Mouse (Mus musculus): ENCODE measurements around the gene Acot2. TPM values are rescaled to one million over a fixed set of nuclear protein-coding genes. Genes with fewer than 3 reads are reported as not detected.

Gene Acot2
- polyA plus RNA-seq, 2 experiments: 2.7 to 6.0 TPM

DNA sequence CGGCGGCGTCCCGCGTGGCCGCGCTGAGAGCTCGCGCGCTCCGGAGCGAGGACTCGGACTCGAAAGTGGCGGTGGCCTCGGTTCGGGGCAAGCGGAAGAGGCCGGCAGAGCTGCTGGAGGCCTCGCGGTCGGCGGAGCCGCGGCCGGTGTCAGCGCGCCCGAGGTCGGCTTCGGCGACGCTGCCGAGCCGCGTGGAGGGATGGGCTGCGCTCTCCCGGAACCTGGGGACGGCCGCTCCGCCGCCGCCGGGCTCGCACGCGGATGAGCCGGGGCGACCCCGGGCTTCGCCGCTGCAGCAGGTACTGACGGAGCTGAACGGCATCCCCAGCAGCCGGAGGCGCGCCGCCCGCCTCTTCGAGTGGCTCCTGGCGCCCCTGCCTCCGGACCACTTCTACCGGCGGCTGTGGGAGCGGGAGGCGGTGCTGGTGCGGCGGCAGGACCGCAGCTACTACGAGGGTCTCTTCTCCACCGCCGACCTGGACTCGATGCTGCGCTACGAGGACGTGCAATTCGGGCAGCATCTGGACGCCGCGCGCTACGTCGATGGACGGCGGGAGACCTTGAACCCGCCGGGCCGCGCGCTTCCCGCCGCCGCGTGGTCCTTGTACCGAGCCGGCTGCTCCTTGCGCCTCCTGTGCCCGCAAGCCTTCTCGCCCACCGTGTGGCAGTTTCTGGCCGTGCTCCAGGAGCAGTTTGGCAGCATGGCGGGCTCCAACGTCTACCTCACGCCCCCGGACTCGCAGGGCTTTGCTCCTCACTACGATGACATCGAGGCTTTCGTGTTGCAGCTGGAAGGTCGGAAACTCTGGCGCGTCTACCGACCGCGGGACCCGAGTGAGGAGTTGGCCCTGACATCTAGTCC, 36.6 kb upstream of the Acot2 start:
- DNase-seq (ENCODE audit: low read depth in 3 of 3, low spot score in 3 of 3) (no peak), ATAC-seq (ENCODE audit: insufficient read depth) (peak; percentile 65)
- Histone ChIP-seq H3K36me3 (replicated peaks; ENCODE audit: control insufficient read depth, insufficient read depth, low read depth) (no peaks in the 10 kb centered on the region), H3K9ac (replicated peaks) (peak overlapping the region; percentile 70), H3K27ac (no peak overlapping the region; the same call in 1 of the 2 replicates), H3K4me1 (replicated peaks; ENCODE audit: control insufficient read depth in 2 of 2, insufficient read depth in 2 of 2, low read length in 1 of 2) (peaks cover 13 to 41% of the 10 kb centered on the region in 2 experiments), H3K27me3 (ENCODE audit: control insufficient read depth, insufficient read depth, low read length) (no peaks in the 10 kb centered on the region), H3K4me3 (ENCODE audit: insufficient read depth in 1 of 2, low read depth in 2 of 2, low read length in 2 of 2) (peak overlapping the region; percentile 65 to 68), H3K4me2 (ENCODE audit: low read depth) (peak overlapping the region; percentile 80), H3K9me3 (ENCODE audit: control insufficient read depth, low read length) (no peaks in the 10 kb centered on the region)
- no peak for TF ChIP-seq EP300 (IDR thresholded peaks at IDR 0.05; ENCODE audit: low read depth)
- no peak for TF ChIP-seq CTCF (IDR thresholded peaks at IDR 0.05; ENCODE audit: low read depth)
- under 1% methylated on average over 116 of the region's 116 CpGs for whole genome bisulfite sequencing (ENCODE audit: insufficient replicate concordance)

DNA sequence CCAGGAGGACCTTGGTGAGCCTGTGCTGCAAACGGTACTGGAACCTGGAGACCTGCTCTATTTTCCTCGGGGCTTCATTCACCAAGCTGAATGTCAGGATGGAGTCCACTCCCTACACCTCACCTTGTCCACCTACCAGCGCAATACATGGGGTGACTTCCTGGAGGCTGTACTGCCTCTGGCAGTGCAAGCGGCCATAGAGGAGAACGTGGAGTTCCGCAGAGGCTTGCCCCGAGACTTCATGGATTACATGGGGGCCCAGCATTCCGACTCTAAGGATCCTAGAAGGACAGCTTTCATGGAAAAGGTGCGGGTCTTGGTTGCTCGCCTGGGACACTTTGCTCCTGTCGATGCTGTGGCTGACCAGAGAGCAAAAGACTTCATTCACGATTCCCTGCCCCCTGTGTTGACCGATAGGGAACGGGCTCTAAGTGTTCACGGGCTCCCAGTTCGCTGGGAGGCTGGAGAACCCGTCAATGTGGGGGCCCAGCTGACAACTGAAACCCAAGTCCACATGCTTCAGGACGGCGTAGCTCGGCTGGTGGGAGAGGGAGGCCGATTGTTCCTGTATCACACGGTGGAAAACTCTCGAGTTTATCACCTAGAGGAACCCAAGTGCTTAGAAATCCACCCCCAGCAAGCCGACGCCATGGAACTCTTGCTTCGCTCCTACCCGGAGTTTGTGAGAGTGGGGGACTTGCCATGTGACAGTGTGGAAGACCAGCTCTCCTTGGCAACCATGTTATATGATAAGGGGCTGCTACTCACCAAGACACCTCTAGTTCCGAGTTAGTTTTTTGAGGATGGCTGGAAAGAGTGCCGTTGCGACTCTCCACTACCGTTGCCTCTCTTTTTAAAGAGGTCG, 35.7 kb upstream of the Acot2 start:
- H3K4me1 ChIP-seq (replicated peaks; ENCODE audit: control insufficient read depth in 2 of 2, insufficient read depth in 2 of 2, low read length in 1 of 2): peaks cover 13 to 39% of the 10 kb centered on the region in 2 experiments
- TF ChIP-seq EP300 (IDR thresholded peaks at IDR 0.05; ENCODE audit: low read depth): no peak
- no peak for TF ChIP-seq CTCF (IDR thresholded peaks at IDR 0.05; ENCODE audit: low read depth)
- peak; percentile 11; the same call in 1 of the 2 replicates for ATAC-seq (ENCODE audit: insufficient read depth)

GRCm38 (mm10) chr12:83958278-83958677, 29.4 kb upstream of the Acot2 start:
- no peak overlapping the region for H3K4me2 ChIP-seq (ENCODE audit: low read depth)
- no peak overlapping the region for H3K9ac ChIP-seq (replicated peaks)
- no peak for TF ChIP-seq CTCF (IDR thresholded peaks at IDR 0.05; ENCODE audit: low read depth)
- no peak for TF ChIP-seq EP300 (IDR thresholded peaks at IDR 0.05; ENCODE audit: low read depth)
- peaks cover 0 to 5% of the 10 kb centered on the region in 2 experiments; a peak in 2 of 4 replicates for H3K4me1 ChIP-seq (replicated peaks; ENCODE audit: control insufficient read depth in 2 of 2, insufficient read depth in 2 of 2, low read length in 1 of 2)
- H3K4me3 ChIP-seq (ENCODE audit: insufficient read depth in 1 of 2, low read depth in 2 of 2, low read length in 2 of 2): no peak overlapping the region
- no peaks in the 10 kb centered on the region for H3K9me3 ChIP-seq (ENCODE audit: control insufficient read depth, low read length)
- H3K27me3 ChIP-seq (ENCODE audit: control insufficient read depth, insufficient read depth, low read length): no peaks in the 10 kb centered on the region
- no peak overlapping the region for H3K27ac ChIP-seq
- ATAC-seq (ENCODE audit: insufficient read depth) (no peak), DNase-seq (ENCODE audit: low read depth in 3 of 3, low spot score in 3 of 3) (no peak)
- no peaks in the 10 kb centered on the region for H3K36me3 ChIP-seq (replicated peaks; ENCODE audit: control insufficient read depth, insufficient read depth, low read depth)
- WGBS (ENCODE audit: insufficient replicate concordance): 77% methylated on average over 9 of the region's 9 CpGs

More for the DNA sequence above, 35.7 kb upstream of the Acot2 start:
- Histone ChIP-seq H3K27me3 (ENCODE audit: control insufficient read depth, insufficient read depth, low read length) (no peaks in the 10 kb centered on the region), H3K4me2 (ENCODE audit: low read depth) (peak overlapping the region; percentile 80), H3K36me3 (replicated peaks; ENCODE audit: control insufficient read depth, insufficient read depth, low read depth) (no peaks in the 10 kb centered on the region), H3K4me3 (ENCODE audit: insufficient read depth in 1 of 2, low read depth in 2 of 2, low read length in 2 of 2) (peak overlapping the region; percentile 65 to 68), H3K27ac (no peak overlapping the region), H3K9ac (replicated peaks) (peak overlapping the region; percentile 70), H3K9me3 (ENCODE audit: control insufficient read depth, low read length) (no peaks in the 10 kb centered on the region)
- WGBS (ENCODE audit: insufficient replicate concordance): 34% methylated on average over 32 of the region's 32 CpGs
- DNase-seq (ENCODE audit: low read depth in 3 of 3, low spot score in 3 of 3): no peak

DNA sequence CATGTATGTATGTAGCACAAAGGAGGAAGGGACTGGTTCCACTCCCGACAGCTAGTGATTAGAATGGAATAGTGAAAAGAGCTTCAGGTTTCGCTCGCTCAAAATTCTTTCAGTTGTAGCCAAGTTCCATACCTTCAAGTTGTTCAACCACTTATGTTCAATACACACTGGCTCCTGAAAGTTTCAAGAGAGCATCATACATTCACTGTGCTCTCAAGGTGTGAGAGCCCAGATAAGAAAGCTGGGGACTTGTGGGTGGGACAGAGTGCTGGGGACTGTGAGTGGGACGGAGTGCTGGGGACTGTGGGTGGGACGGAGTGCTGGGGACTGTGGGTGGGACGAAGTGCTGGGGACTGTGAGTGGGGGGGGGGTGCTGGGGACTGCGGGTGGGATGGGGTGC, 22.4 kb upstream of the Acot2 start:
- no peak for DNase-seq (ENCODE audit: low read depth in 3 of 3, low spot score in 3 of 3)
- H3K27me3 ChIP-seq (ENCODE audit: control insufficient read depth, insufficient read depth, low read length): no peaks in the 10 kb centered on the region
- ATAC-seq (ENCODE audit: insufficient read depth): no peak

DNA sequence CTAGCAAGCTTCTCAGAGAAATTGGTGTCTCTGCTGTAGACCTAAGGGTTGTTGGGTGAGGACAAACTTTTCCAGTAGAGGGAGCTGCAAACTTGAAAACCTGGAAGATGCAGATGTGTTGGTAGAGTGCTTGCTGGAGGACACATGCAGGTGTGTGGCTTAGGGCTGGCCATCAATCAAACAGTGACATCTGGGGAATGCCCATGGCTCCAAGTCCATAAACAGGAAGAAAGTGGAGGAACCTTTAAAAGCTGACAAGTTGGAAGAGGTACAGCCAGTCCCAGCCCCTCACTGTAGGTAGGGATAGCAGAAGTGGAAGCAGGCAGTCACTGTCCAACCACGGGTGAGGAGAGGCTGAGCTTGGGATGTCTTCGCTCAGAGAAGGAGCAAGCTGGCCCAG, 15.5 kb upstream of the Acot2 start:
- no peak overlapping the region for H3K9ac ChIP-seq (replicated peaks)
- TF ChIP-seq CTCF (IDR thresholded peaks at IDR 0.05; ENCODE audit: low read depth) (peak; percentile 59), EP300 (IDR thresholded peaks at IDR 0.05; ENCODE audit: low read depth) (no peak)
- H3K27me3 ChIP-seq (ENCODE audit: control insufficient read depth, insufficient read depth, low read length): no peaks in the 10 kb centered on the region
- ATAC-seq (ENCODE audit: insufficient read depth) (no peak), DNase-seq (ENCODE audit: low read depth in 3 of 3, low spot score in 3 of 3) (no peak)
- WGBS (ENCODE audit: insufficient replicate concordance): 37% methylated on average over 2 of the region's 2 CpGs
- no peaks in the 10 kb centered on the region for H3K36me3 ChIP-seq (replicated peaks; ENCODE audit: control insufficient read depth, insufficient read depth, low read depth)
- no peaks in the 10 kb centered on the region for H3K9me3 ChIP-seq (ENCODE audit: control insufficient read depth, low read length)
- no peak overlapping the region for H3K4me2 ChIP-seq (ENCODE audit: low read depth)
- no peak overlapping the region for H3K4me3 ChIP-seq (ENCODE audit: insufficient read depth in 1 of 2, low read depth in 2 of 2, low read length in 2 of 2)
- H3K27ac ChIP-seq: no peak overlapping the region
- 0 out of 4 replicates have a peak, but pooled peaks cover 0 to 2% of the 10 kb centered on the region in 2 experiments for H3K4me1 ChIP-seq (replicated peaks; ENCODE audit: control insufficient read depth in 2 of 2, insufficient read depth in 2 of 2, low read length in 1 of 2)

More for the DNA sequence above, 22.4 kb upstream of the Acot2 start:
- Histone ChIP-seq H3K27ac (no peak overlapping the region), H3K9me3 (ENCODE audit: control insufficient read depth, low read length) (no peaks in the 10 kb centered on the region), H3K9ac (replicated peaks) (no peak overlapping the region), H3K36me3 (replicated peaks; ENCODE audit: control insufficient read depth, insufficient read depth, low read depth) (no peaks in the 10 kb centered on the region), H3K4me2 (ENCODE audit: low read depth) (no peak overlapping the region), H3K4me1 (replicated peaks; ENCODE audit: control insufficient read depth in 2 of 2, insufficient read depth in 2 of 2, low read length in 1 of 2) (no peaks in the 10 kb centered on the region), H3K4me3 (ENCODE audit: insufficient read depth in 1 of 2, low read depth in 2 of 2, low read length in 2 of 2) (no peak overlapping the region)
- WGBS (ENCODE audit: insufficient replicate concordance): 46% methylated on average over 6 of the region's 7 CpGs
- TF ChIP-seq EP300 (IDR thresholded peaks at IDR 0.05; ENCODE audit: low read depth): no peak
